Mouse (Mus musculus) heart, embryonic 16.5 days (tissue): ENCODE results near the gene Radil. TPM values are rescaled to one million over a fixed set of nuclear protein-coding genes. Genes with fewer than 3 reads are reported as not detected.

Experiments used
- ATAC-seq: fragments of 200-750 bp; cut with Nextera tagmentation; replicated peaks from 2 replicates; pipeline ENCODE4 v1.8.0; 2017; ENCODE audit warnings: moderate number of reproducible peaks; ENCODE audit not compliant: insufficient read depth, low FRiP score; ENCODE audit errors: extremely low read depth
- H3K27ac ChIP-seq: fragments of 300-500 bp; sonication (generic); 2 replicates; pipeline ENCODE4 v1.5.1; 2014; ENCODE audit warnings: mild to moderate bottlenecking, low read length, control low read depth, moderate library complexity
- H3K27me3 ChIP-seq: fragments of 300-500 bp; sonication (generic); 2 replicates; pipeline ENCODE4 v1.6.1; 2014; ENCODE audit warnings: low read length, mixed read lengths; ENCODE audit not compliant: control insufficient read depth, insufficient read depth
- H3K36me3 ChIP-seq: fragments of 300-500 bp; sonication (generic); 2 replicates; pipeline ENCODE4 v1.6.1; 2014; ENCODE audit not compliant: control insufficient read depth, insufficient read depth
- H3K4me1 ChIP-seq: fragments of 300-500 bp; sonication (generic); 2 replicates; pipeline ENCODE4 v1.6.1; 2014; ENCODE audit warnings: low read length, mixed read lengths; ENCODE audit not compliant: control insufficient read depth, insufficient read depth
- H3K4me2 ChIP-seq: fragments of 300-500 bp; sonication (generic); 2 replicates; pipeline ENCODE4 v1.6.1; 2014; ENCODE audit warnings: low read depth, mild to moderate bottlenecking, control low read depth, low read length
- H3K4me3 ChIP-seq: fragments of 300-500 bp; sonication (generic); 2 replicates; pipeline ENCODE4 v1.5.1; 2014; ENCODE audit warnings: mild to moderate bottlenecking, control low read depth, low read length
- H3K9ac ChIP-seq: fragments of 300-500 bp; sonication (generic); 2 replicates; pipeline ENCODE4 v1.6.1; 2014; ENCODE audit warnings: low read length, control low read depth
- H3K9me3 ChIP-seq: fragments of 300-500 bp; sonication (generic); replicated peaks from 2 replicates; pipeline ENCODE4 v1.6.1; 2016; ENCODE audit warnings: low read length; ENCODE audit not compliant: control insufficient read depth
- WGBS: fragments of 180-500 bp; shearing (Covaris S2); extraction: QIAGEN DNeasy Blood & Tissue Kit; methylation state at CpG from one replicate; pipeline ENCODE4 v1.1.7; 2014; 5-methylcytosine and 5-hydroxymethylcytosine counted together
- polyA plus RNA-seq: library from polyadenylated mRNA; unstranded; fragments of >200 nt; fragmentation: Nextera tagmentation; extraction: Ambion mirVana; gene quantifications from 2 replicates; pipeline ENCODE4 v1.2.1, GENCODE M21; 2015

Gene Radil
- polyA plus RNA-seq, 1 experiment from 2014 or later: 9.0 TPM

- 9% methylated on average over 3 of the region's 3 CpGs for WGBS
- ATAC-seq: peak; percentile 89
- Histone ChIP-seq H3K4me3 (no peak overlapping the region), H3K27me3 (no peaks in the 10 kb centered on the region), H3K27ac (no peak overlapping the region), H3K4me1 (0 out of 2 replicates have a peak, but pooled peaks cover 3% of the 10 kb centered on the region), H3K9me3 (no peaks in the 10 kb centered on the region), H3K36me3 (no peaks in the 10 kb centered on the region), H3K4me2 (no peak overlapping the region), H3K9ac (no peak overlapping the region)
Observed at GRCm38 (mm10) chr5:142502414-142502813, 48.5 kb downstream of the Radil start.

GRCm38 (mm10) chr5:142500918-142501317 is 50.0 kb downstream of the Radil start:
- ATAC-seq: no peak
- Histone ChIP-seq H3K4me2 (no peak overlapping the region), H3K27ac (no peak overlapping the region), H3K4me3 (no peak overlapping the region), H3K9ac (no peak overlapping the region), H3K9me3 (no peaks in the 10 kb centered on the region), H3K27me3 (no peaks in the 10 kb centered on the region), H3K4me1 (0 out of 2 replicates have a peak, but pooled peaks cover 3% of the 10 kb centered on the region), H3K36me3 (no peaks in the 10 kb centered on the region)
- WGBS: 78% methylated on average over 10 of the region's 10 CpGs

- H3K27ac ChIP-seq: no peak overlapping the region
- H3K9ac ChIP-seq: no peak overlapping the region
- H3K36me3 ChIP-seq: no peaks in the 10 kb centered on the region
- H3K4me2 ChIP-seq: no peak overlapping the region
- 50% methylated on average over 3 of the region's 3 CpGs for WGBS
- no peak overlapping the region for H3K4me3 ChIP-seq
- no peaks in the 10 kb centered on the region for H3K9me3 ChIP-seq
- no peaks in the 10 kb centered on the region for H3K27me3 ChIP-seq
- no peak for ATAC-seq
- peaks cover 11% of the 10 kb centered on the region for H3K4me1 ChIP-seq
Observed at GRCm38 (mm10) chr5:142498964-142499363, 51.9 kb downstream of the Radil start.

- 0 out of 2 replicates have a peak overlapping the region, but pooled peaks have one; percentile 9 for H3K9ac ChIP-seq
- 48% methylated on average over 14 of the region's 14 CpGs for WGBS
- no peak overlapping the region for H3K4me2 ChIP-seq
- H3K4me3 ChIP-seq: no peak overlapping the region
- no peaks in the 10 kb centered on the region for H3K36me3 ChIP-seq
- no peaks in the 10 kb centered on the region for H3K9me3 ChIP-seq
- ATAC-seq: no peak; the same call in 1 of the 2 replicates
- peaks cover 8% of the 10 kb centered on the region for H3K4me1 ChIP-seq
- no peaks in the 10 kb centered on the region for H3K27me3 ChIP-seq
- peak overlapping the region; percentile 22; the same call in 1 of the 2 replicates for H3K27ac ChIP-seq
Observed at GRCm38 (mm10) chr5:142495321-142496096, 55.4 kb downstream of the Radil start.

- ATAC-seq: no peak
- Histone ChIP-seq H3K4me2 (no peak overlapping the region), H3K27ac (no peak overlapping the region), H3K27me3 (no peaks in the 10 kb centered on the region), H3K9me3 (no peaks in the 10 kb centered on the region), H3K4me1 (peaks cover 8% of the 10 kb centered on the region), H3K36me3 (no peaks in the 10 kb centered on the region), H3K9ac (no peak overlapping the region), H3K4me3 (no peak overlapping the region)
- WGBS: 88% methylated on average over 3 of the region's 3 CpGs
Observed at GRCm38 (mm10) chr5:142493307-142493706, 57.6 kb downstream of the Radil start.

GRCm38 (mm10) chr5:142489955-142490707 is 60.8 kb downstream of the Radil start:
- H3K36me3 ChIP-seq: no peaks in the 10 kb centered on the region
- H3K9me3 ChIP-seq: no peaks in the 10 kb centered on the region
- H3K4me2 ChIP-seq: no peak overlapping the region
- H3K9ac ChIP-seq: no peak overlapping the region
- no peak for ATAC-seq
- H3K27me3 ChIP-seq: no peaks in the 10 kb centered on the region
- no peak overlapping the region for H3K4me3 ChIP-seq
- peaks cover 2% of the 10 kb centered on the region for H3K4me1 ChIP-seq
- WGBS: 55% methylated on average over 9 of the region's 9 CpGs
- H3K27ac ChIP-seq: no peak overlapping the region

- ATAC-seq: no peak
Observed at GRCm38 (mm10) chr5:142486654-142487053, 64.2 kb downstream of the Radil start.

GRCm38 (mm10) chr5:142483581-142483980 is 67.3 kb downstream of the Radil start:
- 86% methylated on average over 5 of the region's 5 CpGs for WGBS
- no peak overlapping the region for H3K9ac ChIP-seq
- no peak for ATAC-seq

More at GRCm38 (mm10) chr5:142486654-142487053, 64.2 kb downstream of the Radil start:
- Histone ChIP-seq H3K4me3 (no peak overlapping the region), H3K9ac (no peak overlapping the region), H3K4me2 (no peak overlapping the region), H3K9me3 (no peaks in the 10 kb centered on the region), H3K4me1 (no peaks in the 10 kb centered on the region), H3K27me3 (no peaks in the 10 kb centered on the region), H3K27ac (no peak overlapping the region), H3K36me3 (no peaks in the 10 kb centered on the region)
- WGBS: 65% methylated on average over 9 of the region's 9 CpGs

GRCm38 (mm10) chr5:142482512-142482911 is 68.4 kb downstream of the Radil start:
- 46% methylated on average over 2 of the region's 2 CpGs for WGBS
- no peaks in the 10 kb centered on the region for H3K36me3 ChIP-seq
- no peaks in the 10 kb centered on the region for H3K27me3 ChIP-seq
- H3K27ac ChIP-seq: no peak overlapping the region
- H3K4me2 ChIP-seq: no peak overlapping the region
- H3K9ac ChIP-seq: no peak overlapping the region
- peaks cover 4% of the 10 kb centered on the region; the same call in 1 of the 2 replicates for H3K4me1 ChIP-seq
- H3K9me3 ChIP-seq: no peaks in the 10 kb centered on the region
- ATAC-seq: no peak
- H3K4me3 ChIP-seq: no peak overlapping the region

More at GRCm38 (mm10) chr5:142483581-142483980, 67.3 kb downstream of the Radil start:
- H3K27me3 ChIP-seq: no peaks in the 10 kb centered on the region
- no peaks in the 10 kb centered on the region for H3K9me3 ChIP-seq
- no peak overlapping the region for H3K4me3 ChIP-seq
- no peak overlapping the region for H3K4me2 ChIP-seq
- 0 out of 2 replicates have a peak, but pooled peaks cover 3% of the 10 kb centered on the region for H3K4me1 ChIP-seq
- H3K36me3 ChIP-seq: no peaks in the 10 kb centered on the region
- no peak overlapping the region for H3K27ac ChIP-seq
